ENCODE assay signal across 37 mouse cellular contexts in the genomic region with DNA sequence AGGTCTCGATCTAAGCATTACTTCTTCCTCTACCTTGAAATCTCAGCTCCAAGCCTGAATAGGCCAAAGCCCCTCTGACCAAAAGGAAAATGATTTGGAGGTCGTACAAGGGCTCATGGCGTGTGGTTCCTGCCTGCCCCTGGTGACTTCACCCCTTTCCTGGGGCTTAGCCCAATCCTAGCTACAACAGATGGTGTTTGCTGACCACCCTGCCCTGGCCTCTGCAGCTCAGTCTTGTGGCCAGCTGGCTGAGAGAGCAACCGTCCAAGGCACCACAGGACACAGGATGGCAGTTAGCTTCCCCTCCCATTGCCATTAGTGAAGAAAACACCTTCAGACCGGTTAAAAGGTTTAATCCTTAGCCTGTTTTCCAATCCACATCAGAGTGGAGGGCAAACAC. TPM values are rescaled to one million over a fixed set of nuclear protein-coding genes. Genes with fewer than 3 reads are reported as not detected.
DNase-seq lines count a peak whose midpoint lies in the region; ATAC-seq lines count a peak whose summit lies in the region.
"Had no signal": no experiment of that assay in that cellular context is flagged by ENCODE, and none has a peak within 500 bp of the region (broad histone marks: within the 10 kb centered on the region; RNA-seq: fewer than 3 reads in every experiment).

No protein-coding gene starts in this region.

- no peak overlapping the region for H3K9ac ChIP-seq in midbrain, embryonic 16.5 days (ENCODE audit: low read depth, low read length)
- H3K9ac ChIP-seq: embryonic facial prominence, embryonic 12.5 days; forebrain, embryonic 15.5 days; heart, embryonic 12.5 days; hindbrain, embryonic 13.5 days; limb, embryonic 15.5 days; liver, embryonic 13.5 days; neural tube, embryonic 15.5 days had no signal

- DNase-seq in midbrain, embryonic 10.5 days (ENCODE audit: low spot score): no peak
- DNase-seq in cerebellum, adult 18-20 months: peak; percentile 79 to 85
- peak; percentile 87 to 92 for DNase-seq in cerebellum, postnatal 10 days
- DNase-seq in retina, postnatal 1 day: peak; percentile 48
- no peak for DNase-seq in adrenal gland, adult 2 months
- DNase-seq in lung, postnatal 10 days: no peak
- DNase-seq: adrenal gland, postnatal 36 days; embryo, embryonic 11 days; gastrocnemius, adult 2 months; gastrocnemius, postnatal 36 days; heart, adult 18-20 months; heart, postnatal 4 days; kidney, adult 11 months; kidney, postnatal 36 days; liver, embryonic 13.5 days; lung, adult 2 months; lung, postnatal 14 days; right cerebral cortex, adult 18-20 months; right cerebral cortex, postnatal 4 days; thymus, adult 18-20 months; thymus, postnatal 36 days had no signal

- H3K36me3 ChIP-seq in midbrain, embryonic 10.5 days: peaks cover 25% of the 10 kb centered on the region
- H3K36me3 ChIP-seq in midbrain, embryonic 16.5 days (ENCODE audit: control insufficient read depth, insufficient read depth, low read length): no peaks in the 10 kb centered on the region
- H3K36me3 ChIP-seq: forebrain, embryonic 15.5 days; heart, embryonic 12.5 days; hindbrain, embryonic 13.5 days; liver, embryonic 13.5 days; neural tube, embryonic 15.5 days had no signal

- 80% methylated on average over 5 of the region's 5 CpGs for WGBS in midbrain, embryonic 10.5 days
- WGBS in midbrain, embryonic 16.5 days: 76% methylated on average over 5 of the region's 5 CpGs

- peaks cover 4% of the 10 kb centered on the region; the same call in 1 of the 2 replicates for H3K4me1 ChIP-seq in midbrain, embryonic 10.5 days
- no peaks in the 10 kb centered on the region for H3K4me1 ChIP-seq in midbrain, embryonic 16.5 days (ENCODE audit: control insufficient read depth, insufficient read depth, low read length)
- H3K4me1 ChIP-seq: embryonic facial prominence, embryonic 12.5 days; forebrain, embryonic 15.5 days; heart, embryonic 12.5 days; hindbrain, embryonic 13.5 days; liver, embryonic 13.5 days; neural tube, embryonic 15.5 days had no signal

- H3K27me3 ChIP-seq in midbrain, embryonic 10.5 days (ENCODE audit: low read depth, poor library complexity, severe bottlenecking): peaks cover 40% of the 10 kb centered on the region
- peaks cover 16% of the 10 kb centered on the region for H3K27me3 ChIP-seq in midbrain, embryonic 16.5 days (ENCODE audit: control insufficient read depth, insufficient read depth, low read depth, low read length)

- no peak for ATAC-seq in midbrain, embryonic 16.5 days
- ATAC-seq: CD4-positive, CD25-positive, alpha-beta regulatory T cell, adult 4 months; forebrain, embryonic 15.5 days; inflammation-experienced regulatory T-cells, adult 6 months had no signal

- no peak overlapping the region for H3K4me3 ChIP-seq in midbrain, embryonic 10.5 days
- no peak overlapping the region for H3K4me3 ChIP-seq in midbrain, embryonic 16.5 days (ENCODE audit: low read depth, low read length)
- H3K4me3 ChIP-seq: embryonic facial prominence, embryonic 12.5 days; forebrain, embryonic 15.5 days; gastrocnemius, adult 2 months; heart, embryonic 12.5 days; hindbrain, embryonic 13.5 days; limb, embryonic 10.5 days; limb, embryonic 15.5 days; liver, embryonic 13.5 days; neural tube, embryonic 15.5 days had no signal

- H3K27ac ChIP-seq in midbrain, embryonic 10.5 days (replicated peaks): 0 out of 2 replicates have a peak overlapping the region, but pooled peaks have one; percentile 28
- H3K27ac ChIP-seq in midbrain, embryonic 16.5 days (ENCODE audit: low read length): no peak overlapping the region
- H3K27ac ChIP-seq: embryonic facial prominence, embryonic 12.5 days; forebrain, embryonic 15.5 days; gastrocnemius, adult 2 months; hindbrain, embryonic 13.5 days; limb, embryonic 10.5 days; limb, embryonic 15.5 days; liver, embryonic 13.5 days; neural tube, embryonic 15.5 days; stomach, postnatal 0 days had no signal

- H3K4me2 ChIP-seq in midbrain, embryonic 16.5 days (ENCODE audit: low read length): no peak overlapping the region
- H3K4me2 ChIP-seq: embryonic facial prominence, embryonic 12.5 days; forebrain, embryonic 15.5 days; heart, embryonic 12.5 days; hindbrain, embryonic 13.5 days; limb, embryonic 15.5 days; liver, embryonic 13.5 days; midbrain, embryonic 11.5 days; neural tube, embryonic 15.5 days had no signal

- H3K9me3 ChIP-seq in midbrain, embryonic 10.5 days (replicated peaks): no peaks in the 10 kb centered on the region
- H3K9me3 ChIP-seq in midbrain, embryonic 16.5 days (replicated peaks; ENCODE audit: control insufficient read depth, low read length, poor library complexity, severe bottlenecking): no peaks in the 10 kb centered on the region
- H3K9me3 ChIP-seq: embryonic facial prominence, embryonic 12.5 days; forebrain, embryonic 15.5 days; heart, embryonic 12.5 days; hindbrain, embryonic 13.5 days; limb, embryonic 10.5 days; limb, embryonic 15.5 days; liver, embryonic 13.5 days; neural tube, embryonic 15.5 days had no signal

RNA-seq across cellular contexts. Expression of gene Emilin3, which starts 6.0 kb away (rescaled TPM):
- polyA plus RNA-seq in midbrain, embryonic 10.5 days (2016; fragmentation: Nextera tagmentation; extraction: Ambion mirVana): 4.5 and 6.0 TPM in 2 replicates
- 0.58 and 0.65 TPM in 2 replicates for polyA plus RNA-seq in midbrain, embryonic 16.5 days (2015; fragmentation: Nextera tagmentation; extraction: Ambion mirVana)
- total RNA-seq in adrenal gland, adult 2 months (2021): not detected
- 0.06 and 0.07 TPM in 2 replicates for polyA plus RNA-seq in adrenal gland, adult 2 months (2012; rRNA removed)
- total RNA-seq: adrenal gland, adult 18-20 months; adrenal gland, postnatal 36 days; megakaryocyte progenitor cell, adult 5-6 weeks; monocyte, adult 5-6 weeks had no signal
- polyA plus RNA-seq: CD4-positive, CD25-positive, alpha-beta regulatory T cell, adult 4 months; inflammation-experienced regulatory T-cells, adult 6 months; spleen, adult 2 months had no signal

RNA-seq across cellular contexts. Expression of gene Lpin3, which starts 25.6 kb away (rescaled TPM):
- polyA plus RNA-seq in midbrain, embryonic 10.5 days (2016; fragmentation: Nextera tagmentation; extraction: Ambion mirVana): 0.25 and 0.29 TPM in 2 replicates
- polyA plus RNA-seq in midbrain, embryonic 16.5 days (2015; fragmentation: Nextera tagmentation; extraction: Ambion mirVana): 0.33 and 0.45 TPM in 2 replicates
- total RNA-seq in adrenal gland, adult 2 months (2021): 10 to 100 TPM; 43.2 to 48.5 TPM
- polyA plus RNA-seq in adrenal gland, adult 2 months (2012; rRNA removed): 27.6 and 38.0 TPM in 2 replicates
- total RNA-seq: megakaryocyte progenitor cell, adult 5-6 weeks; monocyte, adult 5-6 weeks had no signal

RNA-seq across cellular contexts. Expression of gene Zhx3, which starts 33.3 kb away (rescaled TPM):
- polyA plus RNA-seq in midbrain, embryonic 10.5 days (2016; fragmentation: Nextera tagmentation; extraction: Ambion mirVana): 5.9 and 8.9 TPM in 2 replicates
- 21.1 and 22.6 TPM in 2 replicates for polyA plus RNA-seq in midbrain, embryonic 16.5 days (2015; fragmentation: Nextera tagmentation; extraction: Ambion mirVana)
- total RNA-seq in adrenal gland, adult 2 months (2021): 100 to 1,000 TPM in 1 of 2 experiments, 10 to 100 TPM in 1; 54.7 to 103 TPM
- polyA plus RNA-seq in adrenal gland, adult 2 months (2012; rRNA removed): 17.6 and 20.3 TPM in 2 replicates

Comparison
In these comparisons a context has a peak if more than half of its experiments do, and no peak if none do; other contexts are left out.
1. DNase-seq: peak in cerebellum, adult 18-20 months (2 of 2), cerebellum, postnatal 10 days (2 of 2) and retina, postnatal 1 day (single experiment); none in midbrain, embryonic 10.5 days (single experiment), adrenal gland, adult 2 months (single experiment) and lung, postnatal 10 days (single experiment).
2. RNA of gene Lpin3, which starts 25.6 kb away (polyA plus RNA-seq): 27.6 to 38.0 TPM in adrenal gland, adult 2 months; 0.33 to 0.45 TPM in midbrain, embryonic 16.5 days and 0.25 to 0.29 TPM in midbrain, embryonic 10.5 days; every median in the first group is over 10 times any median in the second.